Mouse (Mus musculus) limb, embryonic 14.5 days (tissue): ENCODE measurements around the gene Osbpl7. TPM values are rescaled to one million over a fixed set of nuclear protein-coding genes. Genes with fewer than 3 reads are reported as not detected.

Experiments used
- ATAC-seq: fragments of 200-750 bp; cut with Nextera tagmentation; 2 replicates; pipeline ENCODE4 v1.8.0; 2017; ENCODE audit warnings: low read depth, moderate number of reproducible peaks, moderate TSS enrichment; ENCODE audit not compliant: low FRiP score
- DNase-seq: peaks from one replicate; pipeline ENCODE4 v3.0.0-alpha.2; 2015; ENCODE audit warnings: low spot score
- H3K27ac ChIP-seq: fragments of 300-500 bp; sonication (generic); replicated peaks from 2 replicates; pipeline ENCODE4 v1.5.1; 2014; ENCODE audit warnings: low read depth, mild to moderate bottlenecking, low read length, moderate library complexity, mixed read lengths
- H3K27me3 ChIP-seq: fragments of 300-500 bp; sonication (generic); 2 replicates; pipeline ENCODE4 v1.6.1; 2014; ENCODE audit warnings: low read length, mixed read lengths; ENCODE audit not compliant: control insufficient read depth, insufficient read depth
- H3K36me3 ChIP-seq: fragments of 300-500 bp; sonication (generic); 2 replicates; pipeline ENCODE4 v1.6.1; 2014; ENCODE audit warnings: mild to moderate bottlenecking, low read length, moderate library complexity, mixed read lengths; ENCODE audit not compliant: control insufficient read depth, insufficient read depth
- H3K4me1 ChIP-seq: fragments of 300-500 bp; sonication (generic); 2 replicates; pipeline ENCODE4 v1.6.1; 2014; ENCODE audit warnings: antibody characterized with exemption, low read length, mixed read lengths; ENCODE audit not compliant: control insufficient read depth, insufficient read depth
- H3K4me2 ChIP-seq: fragments of 300-500 bp; sonication (generic); replicated peaks from 2 replicates; pipeline ENCODE4 v1.6.1; 2014; ENCODE audit warnings: low read depth, mild to moderate bottlenecking, low read length, moderate library complexity; ENCODE audit not compliant: severe bottlenecking
- H3K4me3 ChIP-seq: fragments of 300-500 bp; sonication (generic); replicated peaks from 2 replicates; pipeline ENCODE4 v1.5.1; 2014; ENCODE audit warnings: low read length
- H3K9ac ChIP-seq: fragments of 300-500 bp; sonication (generic); 2 replicates; pipeline ENCODE4 v1.6.1; 2014; ENCODE audit warnings: mild to moderate bottlenecking, low read depth, low read length, moderate library complexity; ENCODE audit not compliant: severe bottlenecking
- H3K9me3 ChIP-seq: fragments of 300-500 bp; sonication (generic); 2 replicates; pipeline ENCODE4 v1.6.1; 2016; ENCODE audit warnings: low read length; ENCODE audit not compliant: control insufficient read depth
- POLR2A ChIP-seq: fragments of 200-500 bp; IDR thresholded peaks from 2 replicates; pipeline ENCODE4 v1.8.0; 2012; ENCODE audit warnings: inconsistent platforms, mild to moderate bottlenecking, moderate library complexity, borderline replicate concordance; ENCODE audit not compliant: insufficient read depth, insufficient read length; ENCODE audit errors: extremely low read depth
- WGBS: fragments of 180-500 bp; shearing (Covaris S2); extraction: QIAGEN DNeasy Blood & Tissue Kit; methylation state at CpG from one replicate; pipeline ENCODE4 v1.1.7; 2014; 5-methylcytosine and 5-hydroxymethylcytosine counted together
- polyA plus RNA-seq, 2 experiments: library from polyadenylated mRNA; depleted of rRNA in 1 of 2; stranded (reverse) in 1 of 2; unstranded in 1 of 2; fragments of >200 nt; fragmentation: Nextera tagmentation in 1 of 2; extraction: Ambion mirVana in 1 of 2; gene quantifications; 2 replicates each; pipeline versions ENCODE4 v1.2.1 to v1.2.3; 2012 to 2014

Osbpl7 gene
- polyA plus RNA-seq, 2 experiments = 7.0 to 12.7 TPM

DNA sequence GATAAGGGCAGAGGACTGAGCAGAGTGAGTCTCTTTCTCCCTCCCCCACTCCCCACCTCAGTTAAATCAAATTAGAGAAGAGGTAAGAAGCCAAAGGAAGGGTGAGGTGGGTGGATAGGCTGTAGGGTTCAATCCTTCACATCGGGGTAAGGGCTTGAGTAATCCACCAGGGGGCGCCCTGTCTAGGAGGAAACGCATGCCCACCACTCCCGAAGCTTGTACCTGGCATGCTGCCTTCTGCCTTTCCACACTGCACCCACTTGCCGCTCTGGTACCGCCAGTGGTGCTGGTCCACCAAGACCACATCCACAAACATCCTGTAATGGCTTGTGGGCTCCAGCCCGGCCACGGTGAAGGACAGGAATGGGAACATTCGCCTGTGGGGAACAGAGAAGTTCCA lies 51.3 kb downstream of the Osbpl7 start:
- H3K4me2 ChIP-seq = no peak overlapping the region
- no peak overlapping the region for H3K9ac ChIP-seq
- H3K27ac ChIP-seq = no peak overlapping the region
- no peaks in the 10 kb centered on the region for H3K36me3 ChIP-seq
- 13% methylated on average over 9 of the region's 9 CpGs for WGBS
- no peak for ATAC-seq
- no peak for TF ChIP-seq POLR2A
- peaks cover 7% of the 10 kb centered on the region for H3K27me3 ChIP-seq
- no peaks in the 10 kb centered on the region for H3K9me3 ChIP-seq
- H3K4me3 ChIP-seq = no peak overlapping the region
- no peaks in the 10 kb centered on the region for H3K4me1 ChIP-seq
- DNase-seq = peak; percentile 65

DNA sequence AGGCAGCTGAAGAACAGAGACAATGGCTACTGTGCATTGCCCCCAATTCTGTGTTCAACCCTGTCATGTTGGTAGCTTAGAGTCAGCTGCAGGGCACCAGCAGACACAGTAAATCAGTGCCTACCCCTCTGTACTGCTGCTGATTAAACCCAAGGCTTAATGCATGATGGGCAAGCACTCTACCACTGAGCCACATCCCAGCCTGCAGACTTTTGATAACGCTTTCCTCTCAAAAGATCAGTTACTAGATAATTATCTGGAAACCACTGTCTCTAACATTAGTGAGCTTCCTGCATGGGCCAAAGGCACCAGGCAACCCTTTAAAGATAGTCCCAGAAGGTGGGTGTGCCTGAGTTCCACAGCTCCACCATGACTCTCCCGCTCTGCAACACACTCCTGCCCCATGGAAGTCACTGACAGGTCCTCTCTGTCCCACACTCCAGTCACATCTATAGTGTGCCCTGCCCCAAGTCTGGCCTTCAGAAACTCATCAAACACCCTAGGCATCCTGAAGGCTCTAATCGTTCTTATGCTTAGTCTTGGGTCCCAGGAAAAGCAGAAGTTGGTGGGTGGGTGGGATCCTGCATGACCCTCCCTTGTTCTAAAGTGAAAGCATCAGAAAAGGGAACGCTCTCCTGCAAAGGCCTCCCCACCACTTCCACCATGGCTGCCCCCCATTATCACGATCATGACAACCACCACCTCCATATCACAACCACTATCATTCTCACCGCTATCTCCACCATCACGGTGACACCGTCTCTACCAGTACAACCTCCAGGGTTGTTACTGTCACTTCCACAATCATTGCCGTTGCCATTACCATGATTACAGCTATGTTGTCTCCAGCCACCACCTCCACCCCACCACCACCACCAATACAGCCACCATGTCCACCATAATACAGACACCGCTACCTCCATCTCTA lies 53.0 kb downstream of the Osbpl7 start:
- H3K4me2 ChIP-seq = no peak overlapping the region
- H3K4me1 ChIP-seq = no peaks in the 10 kb centered on the region
- peaks cover 3% of the 10 kb centered on the region; the same call in 1 of the 2 replicates for H3K27me3 ChIP-seq
- H3K9ac ChIP-seq = no peak overlapping the region
- ATAC-seq = no peak
- H3K36me3 ChIP-seq = no peaks in the 10 kb centered on the region
- H3K27ac ChIP-seq = no peak overlapping the region
- TF ChIP-seq POLR2A = no peak
- DNase-seq = no peak
- H3K9me3 ChIP-seq = no peaks in the 10 kb centered on the region
- H3K4me3 ChIP-seq = no peak overlapping the region
- WGBS = 92% methylated on average over 10 of the region's 10 CpGs

DNA sequence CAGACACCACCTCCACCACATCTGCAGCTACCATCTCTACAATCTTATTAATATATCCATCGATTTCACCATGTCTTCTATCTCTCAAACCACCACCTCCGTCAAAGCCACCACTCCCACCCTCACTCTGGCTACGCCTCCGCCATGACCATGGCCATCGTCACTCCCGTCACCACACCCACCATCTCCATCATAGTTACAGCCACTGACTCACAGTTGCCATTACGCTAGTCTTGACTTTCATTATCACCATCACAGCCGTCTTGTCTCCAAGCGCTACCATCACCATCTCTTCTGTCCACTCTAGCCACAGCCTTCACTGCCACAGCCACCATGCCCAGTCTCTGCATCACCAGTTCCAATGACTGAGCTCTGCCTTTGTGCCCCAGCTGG lies 53.7 kb downstream of the Osbpl7 start:
- DNase-seq = no peak
- Histone ChIP-seq H3K27me3 (peaks cover 3% of the 10 kb centered on the region; the same call in 1 of the 2 replicates), H3K9ac (no peak overlapping the region), H3K36me3 (no peaks in the 10 kb centered on the region), H3K9me3 (no peaks in the 10 kb centered on the region), H3K27ac (no peak overlapping the region), H3K4me1 (no peaks in the 10 kb centered on the region), H3K4me2 (no peak overlapping the region), H3K4me3 (no peak overlapping the region)
- ATAC-seq = no peak
- no peak for TF ChIP-seq POLR2A
- 95% methylated on average over 9 of the region's 9 CpGs for WGBS

DNA sequence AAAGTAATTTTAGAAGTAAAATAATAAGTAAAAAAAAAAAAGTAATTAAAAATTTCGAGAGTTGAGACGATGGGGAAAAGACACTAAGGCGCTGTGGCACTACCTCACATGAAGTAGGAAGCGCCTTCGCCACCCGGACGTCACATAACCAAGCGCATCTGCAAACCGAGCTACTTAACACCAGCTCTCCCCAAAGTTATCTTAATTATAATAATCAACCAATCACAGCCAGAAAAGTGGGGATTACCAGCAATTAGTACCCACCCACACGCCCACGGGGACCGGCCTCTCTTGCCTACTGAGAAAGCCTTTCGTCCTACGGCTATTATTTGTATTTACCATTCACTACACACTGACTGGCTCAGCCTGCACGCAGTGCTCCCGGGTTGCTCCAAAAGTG lies 58.5 kb downstream of the Osbpl7 start:
- peaks cover 14% of the 10 kb centered on the region for H3K27me3 ChIP-seq
- ATAC-seq (no peak), DNase-seq (no peak)
- H3K4me3 ChIP-seq = no peak overlapping the region
- H3K4me2 ChIP-seq = no peak overlapping the region
- no peak for TF ChIP-seq POLR2A
- no peaks in the 10 kb centered on the region for H3K36me3 ChIP-seq
- H3K4me1 ChIP-seq = no peaks in the 10 kb centered on the region
- WGBS = 77% methylated on average over 16 of the region's 16 CpGs
- no peaks in the 10 kb centered on the region for H3K9me3 ChIP-seq
- no peak overlapping the region for H3K9ac ChIP-seq
- H3K27ac ChIP-seq = no peak overlapping the region

DNA sequence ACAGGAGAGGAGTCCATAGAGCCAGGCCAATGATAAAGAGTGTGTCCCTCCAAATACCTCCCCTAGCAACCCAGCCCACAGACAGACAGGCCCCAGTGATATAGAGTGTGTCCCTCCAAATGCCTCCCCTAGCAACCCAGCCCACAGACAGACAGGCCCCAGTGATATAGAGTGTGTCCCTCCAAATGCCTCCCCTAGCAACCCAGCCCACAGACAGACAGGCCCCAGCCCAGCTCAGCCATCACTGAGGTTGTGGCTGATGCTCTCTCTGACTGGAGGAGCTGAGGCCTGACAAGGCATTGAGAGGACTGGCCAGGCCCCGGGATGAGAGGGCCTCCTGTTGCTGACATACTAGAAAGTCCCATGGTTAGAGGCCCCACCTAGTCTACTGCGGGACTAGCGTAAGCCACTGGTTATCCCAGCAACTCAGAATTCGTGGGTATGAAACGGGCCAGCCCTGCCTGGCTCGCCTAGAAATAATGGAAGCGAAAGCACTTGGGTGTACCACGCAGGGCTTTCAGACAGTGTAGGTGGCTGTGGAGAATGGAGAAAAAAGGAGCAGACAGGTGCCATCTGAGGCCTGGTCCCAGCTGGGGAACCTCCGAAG lies 62.2 kb downstream of the Osbpl7 start:
- TF ChIP-seq POLR2A = no peak
- WGBS = 73% methylated on average over 9 of the region's 9 CpGs
- Histone ChIP-seq H3K36me3 (no peaks in the 10 kb centered on the region), H3K9ac (no peak overlapping the region), H3K9me3 (no peaks in the 10 kb centered on the region), H3K4me1 (0 out of 2 replicates have a peak, but pooled peaks cover 2% of the 10 kb centered on the region), H3K4me2 (no peak overlapping the region), H3K4me3 (no peak overlapping the region), H3K27me3 (peaks cover 48% of the 10 kb centered on the region), H3K27ac (no peak overlapping the region)
- ATAC-seq (no peak), DNase-seq (no peak)
